Mouse (Mus musculus) liver, embryonic 12.5 days (tissue): ENCODE results near the gene Ccdc155. TPM values are rescaled to one million over a fixed set of nuclear protein-coding genes. Genes with fewer than 3 reads are reported as not detected.

Experiments used
- ATAC-seq: fragments of 200-750 bp; cut with Nextera tagmentation; 2 replicates; pipeline ENCODE4 v1.8.0; 2017; ENCODE audit warnings: moderate number of reproducible peaks, mild to moderate bottlenecking, moderate library complexity
- H3K27ac ChIP-seq: fragments of 300-500 bp; sonication (generic); 2 replicates; pipeline ENCODE4 v1.5.1; 2016; ENCODE audit warnings: mild to moderate bottlenecking
- H3K27me3 ChIP-seq: fragments of 300-500 bp; sonication (generic); replicated peaks from 2 replicates; pipeline ENCODE4 v1.6.1; 2016; ENCODE audit warnings: mild to moderate bottlenecking, moderate library complexity
- H3K36me3 ChIP-seq: fragments of 300-500 bp; sonication (generic); 2 replicates; pipeline ENCODE4 v1.6.1; 2016; ENCODE audit warnings: mild to moderate bottlenecking, moderate library complexity
- H3K4me1 ChIP-seq: fragments of 300-500 bp; sonication (generic); 2 replicates; pipeline ENCODE4 v1.6.1; 2016
- H3K4me2 ChIP-seq: fragments of 300-500 bp; sonication (generic); 2 replicates; pipeline ENCODE4 v1.6.1; 2016; ENCODE audit warnings: mild to moderate bottlenecking, moderate library complexity
- H3K4me3 ChIP-seq: fragments of 300-500 bp; sonication (generic); 2 replicates; pipeline ENCODE4 v1.5.1; 2016; ENCODE audit warnings: mild to moderate bottlenecking, moderate library complexity
- H3K9ac ChIP-seq: fragments of 300-500 bp; sonication (generic); 2 replicates; pipeline ENCODE4 v1.6.1; 2016; ENCODE audit warnings: mild to moderate bottlenecking, moderate library complexity
- H3K9me3 ChIP-seq: fragments of 300-500 bp; sonication (generic); replicated peaks from 2 replicates; pipeline ENCODE4 v1.6.1; 2016; ENCODE audit warnings: mild to moderate bottlenecking, moderate library complexity
- WGBS: fragments of 180-500 bp; shearing (Covaris S2); methylation state at CpG from one replicate; pipeline ENCODE4 v1.1.7; 2016; ENCODE audit not compliant: insufficient replicate concordance; 5-methylcytosine and 5-hydroxymethylcytosine counted together
- polyA plus RNA-seq: library from polyadenylated mRNA; unstranded; fragments of >200 nt; fragmentation: Nextera tagmentation; extraction: Ambion mirVana; gene quantifications from 2 replicates; pipeline ENCODE4 v1.2.1, GENCODE M21; 2016

Gene Ccdc155
- polyA plus RNA-seq, result 0.07 and 0.13 TPM in 2 replicates

GRCm38 (mm10) chr7:45204380-45205143, at the start of gene Ccdc155:
TSS of gene Ccdc155 (minus strand) at chr7:45204892.
- peaks cover 28% of the 10 kb centered on the region for H3K27me3 ChIP-seq
- peak within 1 kb of the TSS; percentile 47 for H3K9ac ChIP-seq
- peak within 1 kb of the TSS; percentile 53 for H3K4me3 ChIP-seq
- H3K9me3 ChIP-seq, result no peaks in the 10 kb centered on the region; the same call in 1 of the 2 replicates
- no peaks in the 10 kb centered on the region for H3K36me3 ChIP-seq
- H3K4me1 ChIP-seq, result peaks cover 18% of the 10 kb centered on the region
- no peak within 1 kb of the TSS for H3K27ac ChIP-seq
- ATAC-seq, result peak; percentile 87
- WGBS, result 5% methylated on average over 44 of the region's 44 CpGs
- H3K4me2 ChIP-seq, result peak within 1 kb of the TSS; percentile 83

DNA sequence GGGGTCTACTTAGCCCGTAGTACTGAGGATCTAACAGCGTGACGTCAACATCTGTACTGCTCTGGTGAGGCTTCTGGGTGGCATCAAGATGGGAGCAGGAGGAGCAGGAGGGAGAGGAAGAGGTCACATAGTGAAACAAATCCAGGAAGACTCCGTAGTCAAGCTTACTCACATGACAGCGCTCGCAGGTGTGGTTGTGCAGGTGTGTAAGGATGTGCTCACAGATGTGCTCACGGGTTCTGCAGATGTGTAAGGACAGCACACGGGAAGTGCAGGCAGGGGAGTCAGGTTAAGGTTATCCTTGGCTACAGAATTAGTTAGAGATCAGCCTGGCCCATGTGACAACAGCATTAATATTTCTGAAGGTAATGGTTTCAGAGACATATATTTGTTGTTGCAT, 49.1 kb upstream of the Ccdc155 start:
- no peak overlapping the region for H3K4me2 ChIP-seq
- H3K36me3 ChIP-seq, result no peaks in the 10 kb centered on the region
- WGBS, result 75% methylated on average over 8 of the region's 8 CpGs
- no peak overlapping the region for H3K4me3 ChIP-seq
- no peak for ATAC-seq
- peaks cover 13% of the 10 kb centered on the region; the same call in 1 of the 2 replicates for H3K27me3 ChIP-seq
- H3K4me1 ChIP-seq, result no peaks in the 10 kb centered on the region
- no peak overlapping the region for H3K9ac ChIP-seq
- no peak overlapping the region for H3K27ac ChIP-seq
- no peaks in the 10 kb centered on the region for H3K9me3 ChIP-seq

- no peak overlapping the region for H3K9ac ChIP-seq
- no peaks in the 10 kb centered on the region for H3K36me3 ChIP-seq
- no peaks in the 10 kb centered on the region for H3K27me3 ChIP-seq
- 29% methylated on average over 3 of the region's 3 CpGs for WGBS
- no peaks in the 10 kb centered on the region for H3K9me3 ChIP-seq
- H3K27ac ChIP-seq, result no peak overlapping the region
- ATAC-seq, result no peak
- no peaks in the 10 kb centered on the region for H3K4me1 ChIP-seq
- H3K4me3 ChIP-seq, result no peak overlapping the region
- H3K4me2 ChIP-seq, result no peak overlapping the region
Measured at GRCm38 (mm10) chr7:45247666-45248065, 43.0 kb upstream of the Ccdc155 start.

DNA sequence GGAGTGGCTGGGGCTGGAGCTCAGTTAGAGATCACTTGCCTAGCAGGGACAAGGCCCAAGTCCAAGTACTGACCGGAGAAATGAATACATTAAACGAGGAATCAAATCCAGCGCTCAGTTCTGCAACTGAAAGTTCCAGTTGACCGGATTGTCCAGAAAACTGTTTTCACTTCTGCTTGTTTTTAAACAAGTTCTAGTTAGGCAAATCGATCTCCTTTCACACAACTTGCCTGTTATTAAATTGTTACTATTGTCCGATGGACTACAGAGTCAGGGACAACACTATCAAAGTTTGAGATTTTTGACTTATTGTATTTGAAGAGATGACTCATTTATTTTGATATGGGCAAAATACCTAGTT, 36.7 kb upstream of the Ccdc155 start:
- peak overlapping the region; percentile 41 for H3K4me2 ChIP-seq
- H3K4me3 ChIP-seq, result no peak overlapping the region
- no peaks in the 10 kb centered on the region for H3K9me3 ChIP-seq
- no peak overlapping the region for H3K27ac ChIP-seq
- ATAC-seq, result no peak
- H3K27me3 ChIP-seq, result peaks cover 11% of the 10 kb centered on the region; the same call in 1 of the 2 replicates
- no peaks in the 10 kb centered on the region for H3K36me3 ChIP-seq
- WGBS, result 75% methylated on average over 6 of the region's 6 CpGs
- H3K9ac ChIP-seq, result no peak overlapping the region
- peaks cover 39% of the 10 kb centered on the region for H3K4me1 ChIP-seq

DNA sequence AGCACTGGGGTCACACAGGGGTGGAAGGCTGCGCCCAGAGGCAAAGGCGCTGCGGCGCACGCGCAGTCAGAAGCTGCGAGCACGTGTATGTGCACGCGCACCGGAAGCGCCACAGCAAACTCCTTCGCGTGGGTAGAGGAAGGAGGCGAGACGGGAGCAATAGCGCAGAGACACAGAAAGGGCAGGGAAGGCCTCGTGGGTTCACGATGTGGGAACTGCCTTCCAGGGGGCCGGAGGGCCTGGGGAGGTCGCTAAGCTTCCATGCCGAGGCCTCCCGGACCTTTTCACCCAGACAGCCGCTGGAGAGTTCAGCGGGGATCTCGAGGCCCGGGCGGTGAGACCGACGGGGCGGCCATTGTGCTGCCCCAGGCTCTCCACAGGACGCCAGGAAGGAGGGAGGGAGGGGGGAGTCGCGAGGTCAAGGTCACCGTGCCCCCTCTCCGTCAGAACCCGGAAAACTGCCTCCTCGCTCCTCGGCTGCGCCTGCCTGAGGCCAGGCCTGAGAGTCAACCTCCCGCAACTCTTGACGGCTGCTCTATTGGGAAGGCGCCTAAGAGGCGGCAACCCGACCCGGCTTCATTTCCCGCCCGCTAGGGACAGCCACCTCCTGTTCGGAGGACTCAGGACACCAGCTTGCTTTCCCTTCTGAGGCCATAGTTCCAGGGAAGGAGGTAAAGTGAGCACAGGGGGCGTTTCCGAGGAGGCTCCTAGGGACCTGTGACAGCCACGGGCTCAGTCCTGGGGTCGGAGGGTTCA, 36.1 kb upstream of the Ccdc155 start, which contains the start of gene Slc6a16:
Slc6a16 (plus strand) TSS at position 453 of the 756 bp plus-strand sequence.
- Histone ChIP-seq H3K27me3 (peaks cover 13% of the 10 kb centered on the region; the same call in 1 of the 2 replicates), H3K36me3 (no peaks in the 10 kb centered on the region), H3K27ac (no peak within 1 kb of the TSS), H3K4me2 (peak within 1 kb of the TSS; percentile 41), H3K9ac (no peak within 1 kb of the TSS), H3K9me3 (no peaks in the 10 kb centered on the region), H3K4me1 (peaks cover 40% of the 10 kb centered on the region), H3K4me3 (0 out of 2 replicates have a peak within 1 kb of the TSS, but pooled peaks have one; percentile 2)
- 42% methylated on average over 53 of the region's 53 CpGs for WGBS
- no peak for ATAC-seq

GRCm38 (mm10) chr7:45240109-45240508, 35.4 kb upstream of the Ccdc155 start:
- no peak overlapping the region for H3K27ac ChIP-seq
- H3K36me3 ChIP-seq, result no peaks in the 10 kb centered on the region
- H3K9me3 ChIP-seq, result no peaks in the 10 kb centered on the region
- H3K4me1 ChIP-seq, result peaks cover 47% of the 10 kb centered on the region
- ATAC-seq, result no peak
- H3K4me2 ChIP-seq, result no peak overlapping the region
- 62% methylated on average over 7 of the region's 7 CpGs for WGBS
- no peak overlapping the region for H3K9ac ChIP-seq
- H3K27me3 ChIP-seq, result peaks cover 18% of the 10 kb centered on the region; the same call in 1 of the 2 replicates
- no peak overlapping the region for H3K4me3 ChIP-seq

GRCm38 (mm10) chr7:45238723-45239496, 34.2 kb upstream of the Ccdc155 start, which contains the start of gene Cd37:
TSS of gene Cd37 (minus strand) at chr7:45239115.
- peaks cover 59% of the 10 kb centered on the region for H3K4me1 ChIP-seq
- 9% methylated on average over 20 of the region's 20 CpGs for WGBS
- peak; percentile 75 for ATAC-seq

GRCm38 (mm10) chr7:45237747-45238699, 33.3 kb upstream of the Ccdc155 start:
- Histone ChIP-seq H3K27ac (peak overlapping the region; percentile 65), H3K9ac (peak overlapping the region; percentile 54), H3K4me3 (peak overlapping the region; percentile 52), H3K36me3 (no peaks in the 10 kb centered on the region; the same call in 1 of the 2 replicates), H3K9me3 (no peaks in the 10 kb centered on the region), H3K27me3 (peaks cover 18% of the 10 kb centered on the region; the same call in 1 of the 2 replicates), H3K4me1 (peaks cover 68% of the 10 kb centered on the region), H3K4me2 (peak overlapping the region; percentile 74)
- no peak for ATAC-seq
- 45% methylated on average over 17 of the region's 17 CpGs for WGBS

More at GRCm38 (mm10) chr7:45238723-45239496, 34.2 kb upstream of the Ccdc155 start, which contains the start of gene Cd37:
- peak within 1 kb of the TSS; percentile 54 for H3K9ac ChIP-seq
- peak within 1 kb of the TSS; percentile 52 for H3K4me3 ChIP-seq
- H3K27ac ChIP-seq, result peak within 1 kb of the TSS; percentile 65
- no peaks in the 10 kb centered on the region for H3K36me3 ChIP-seq
- H3K27me3 ChIP-seq, result peaks cover 18% of the 10 kb centered on the region; the same call in 1 of the 2 replicates
- peak within 1 kb of the TSS; percentile 74 for H3K4me2 ChIP-seq
- H3K9me3 ChIP-seq, result no peaks in the 10 kb centered on the region

GRCm38 (mm10) chr7:45235656-45236180, 31.0 kb upstream of the Ccdc155 start:
- H3K4me2 ChIP-seq, result peak overlapping the region; percentile 59
- peaks cover 12% of the 10 kb centered on the region; the same call in 1 of the 2 replicates for H3K27me3 ChIP-seq
- H3K4me3 ChIP-seq, result 0 out of 2 replicates have a peak overlapping the region, but pooled peaks have one; percentile 21
- H3K27ac ChIP-seq, result no peak overlapping the region
- peaks cover 69% of the 10 kb centered on the region for H3K4me1 ChIP-seq
- H3K9me3 ChIP-seq, result no peaks in the 10 kb centered on the region
- no peak overlapping the region for H3K9ac ChIP-seq
- peaks cover 15% of the 10 kb centered on the region for H3K36me3 ChIP-seq
- WGBS, result 59% methylated on average over 17 of the region's 17 CpGs
- ATAC-seq, result no peak

- no peak overlapping the region for H3K9ac ChIP-seq
- peaks cover 63% of the 10 kb centered on the region for H3K4me1 ChIP-seq
- ATAC-seq, result peak; percentile 38; the same call in 1 of the 2 replicates
- no peaks in the 10 kb centered on the region for H3K9me3 ChIP-seq
- peak overlapping the region; percentile 21; the same call in 1 of the 2 replicates for H3K4me3 ChIP-seq
- no peak overlapping the region for H3K27ac ChIP-seq
- H3K4me2 ChIP-seq, result peak overlapping the region; percentile 59
- H3K27me3 ChIP-seq, result peaks cover 10% of the 10 kb centered on the region; the same call in 1 of the 2 replicates
- 26% methylated on average over 21 of the region's 21 CpGs for WGBS
- peaks cover 15% of the 10 kb centered on the region for H3K36me3 ChIP-seq
Measured at GRCm38 (mm10) chr7:45234922-45235571, 30.4 kb upstream of the Ccdc155 start.
